Mouse (Mus musculus): ENCODE measurements around the gene Fank1.

- TF ChIP-seq CTCF (conservative IDR thresholded peaks at IDR 0.05 in 1 of 2, IDR thresholded peaks at IDR 0.05 in 1 of 2; ENCODE audit: low read depth in 2 of 2, low read length in 2 of 2) (peak; percentile 66 to 79), HCFC1 (IDR thresholded peaks at IDR 0.05; ENCODE audit: low read depth, low read length) (no peak), MYC (IDR thresholded peaks at IDR 0.05; ENCODE audit: low read depth, low read length) (0 out of 2 replicates have a peak, but pooled peaks have one; percentile 41), EP300 (IDR thresholded peaks at IDR 0.05; ENCODE audit: low read length) (no peak), TCF12 (IDR thresholded peaks at IDR 0.05; ENCODE audit: low read depth, low read length) (no peak), MEF2A (IDR thresholded peaks at IDR 0.05; ENCODE audit: borderline replicate concordance, low read depth, low read length) (no peak), E2F4 (IDR thresholded peaks at IDR 0.05; ENCODE audit: insufficient replicate concordance, low read depth, low read length) (no peak), ZKSCAN1 (IDR thresholded peaks at IDR 0.05; ENCODE audit: borderline replicate concordance, low read depth, low read length) (no peak), ELF1 (IDR thresholded peaks at IDR 0.05; ENCODE audit: low read depth, low read length) (no peak), CHD2 (IDR thresholded peaks at IDR 0.05; ENCODE audit: low read length) (no peak)
Observed at GRCm38 (mm10) chr7:133782717-133783435, 6.2 kb downstream of the Fank1 start, which contains the start of gene Dhx32.

Measured in CH12.LX (cell line).